Mouse (Mus musculus) left cerebral cortex, postnatal 36 days (tissue): Measurements from ENCODE around the gene Syp. TPM values are rescaled to one million over a fixed set of nuclear protein-coding genes. Genes with fewer than 3 reads are reported as not detected.

Experiments
- DNase-seq, 2 experiments: peaks; one replicate each; pipeline ENCODE4 v3.0.0; 2021 to 2022; ENCODE audit warnings: low spot score in 2 of 2, mixed read lengths in 1 of 2
- intact Hi-C: fragments of 180-260 bp; cut with DNase I; formaldehyde crosslinking; loops from one replicate; pipeline ENCODE4 v1.15.1; 2025
- total RNA-seq, 2 experiments: library from RNA; stranded (reverse); gene quantifications; 2 replicates each; pipeline ENCODE4 v1.2.3; 2021

Syp gene
- total RNA-seq, 2 experiments from 2014 or later: 1,776 to 2,090 TPM

DNA sequence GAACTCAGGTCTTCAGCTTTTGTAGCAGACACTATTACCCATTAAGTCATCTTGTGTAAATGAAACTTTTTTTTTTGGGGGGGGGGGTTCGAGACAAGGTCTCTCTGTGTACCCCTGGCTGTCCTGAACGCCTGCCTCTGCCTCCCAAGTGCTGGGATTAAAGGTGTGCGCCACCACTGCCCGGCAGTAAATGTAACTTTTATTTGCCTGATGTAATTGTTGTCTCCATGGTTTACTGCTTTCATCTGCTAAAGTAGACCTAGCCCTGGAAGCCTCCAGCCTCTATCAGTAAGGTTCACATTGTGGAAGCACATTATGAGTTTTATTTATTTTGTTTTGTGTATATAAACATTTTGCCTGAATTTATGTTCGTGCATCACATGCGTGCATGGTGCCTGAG lies 58.2 kb downstream of the Syp start:
- no peak for DNase-seq
- intact Hi-C loops: no loop called here

DNA sequence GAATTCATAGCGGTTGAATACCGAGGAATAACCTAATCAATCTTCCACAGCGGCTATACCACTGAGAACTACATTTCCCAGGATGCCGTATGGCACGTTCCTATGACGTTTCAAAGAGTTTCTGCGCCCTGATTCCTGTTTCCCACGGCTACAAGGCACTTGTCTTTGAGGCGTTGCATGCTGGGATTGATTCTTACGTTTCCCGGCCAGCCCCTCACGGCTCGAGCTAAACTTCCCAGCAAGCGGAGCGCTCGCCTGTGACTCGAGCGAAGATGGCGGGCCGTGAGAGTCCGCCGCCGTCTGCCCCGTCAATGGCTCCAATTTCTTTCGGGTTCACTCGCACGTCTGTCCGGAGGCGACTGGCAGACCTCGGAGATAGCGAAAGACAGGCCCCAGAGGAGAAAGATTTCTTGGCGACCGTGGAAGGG lies 58.7 kb downstream of the Syp start, which contains the start of gene Gpkow:
Gene Gpkow, plus strand, starts transcription at position 178 of the 428 bp plus-strand sequence.
- intact Hi-C loops: no loop called here
- peak; percentile 77 to 79 for DNase-seq

Other genes starting within 250 kb of the Syp start
- not detected for gene Foxp3, start 64.8 kb upstream of the Syp start, total RNA-seq
- 10 to 100 TPM; 19.1 to 24.9 TPM for gene Ppp1r3f, start 64.2 kb upstream of the Syp start, total RNA-seq
- gene Ccdc22, start 33.0 kb upstream of the Syp start, total RNA-seq: 10 to 100 TPM; 31.6 to 32.1 TPM
- under 1 TPM; 0.11 to 0.32 TPM for gene Cacna1f, start 31.4 kb upstream of the Syp start, total RNA-seq
- gene Prickle3, start 18.8 kb downstream of the Syp start, total RNA-seq: 1 to 10 TPM; 1.4 to 3.0 TPM
- 1 to 10 TPM; 8.4 to 9.1 TPM for gene Plp2, start 32.9 kb downstream of the Syp start, total RNA-seq
- gene Magix, start 42.8 kb downstream of the Syp start, total RNA-seq: under 1 TPM; 0.17 to 0.41 TPM
- gene Gpkow, start 58.7 kb downstream of the Syp start, total RNA-seq: 10 to 100 TPM; 34.8 to 35.7 TPM
- gene Wdr45, start 75.9 kb downstream of the Syp start, total RNA-seq: 10 to 100 TPM; 64.0 to 64.3 TPM
- gene Gm45208, start 83.8 kb downstream of the Syp start, total RNA-seq: not detected
- gene Praf2, start 90.0 kb downstream of the Syp start, total RNA-seq: 100 to 1,000 TPM in 1 of 2 experiments, 10 to 100 TPM in 1; 91.1 to 103 TPM
- gene Ccdc120, start 112.4 kb downstream of the Syp start, total RNA-seq: 10 to 100 TPM; 22.8 to 24.8 TPM
- gene Tfe3, start 124.1 kb downstream of the Syp start, total RNA-seq: 10 to 100 TPM; 32.5 to 33.8 TPM
- 100 to 1,000 TPM in 1 of 2 experiments, 10 to 100 TPM in 1; 90.3 to 118 TPM for gene Gripap1, start 151.3 kb downstream of the Syp start, total RNA-seq
- 1 to 10 TPM; 8.2 to 9.3 TPM for gene Kcnd1, start 183.8 kb downstream of the Syp start, total RNA-seq
- 10 to 100 TPM; 79.5 to 82.3 TPM for gene Otud5, start 202.9 kb downstream of the Syp start, total RNA-seq
- gene Pim2, start 239.8 kb downstream of the Syp start, total RNA-seq: 10 to 100 TPM; 50.7 to 52.1 TPM
- gene Slc35a2, start 245.6 kb downstream of the Syp start, total RNA-seq: 10 to 100 TPM; 41.3 to 44.5 TPM